Mouse (Mus musculus) adrenal gland, postnatal 25 days (tissue): Measurements from ENCODE around the gene Nxt2. TPM values are rescaled to one million over a fixed set of nuclear protein-coding genes. Genes with fewer than 3 reads are reported as not detected.

Source experiments
- total RNA-seq: library from RNA; stranded (reverse); gene quantifications from 2 replicates; pipeline ENCODE4 v1.2.3, GENCODE M21; 2021

The Nxt2 gene
- total RNA-seq, 1 experiment from 2014 or later, result 19.2 TPM

Other genes starting within 250 kb of the Nxt2 start
- gene Gucy2f, start 29.8 kb upstream of the Nxt2 start, total RNA-seq, result not detected in 2 replicates
- gene Kcne1l, start 79.5 kb downstream of the Nxt2 start, total RNA-seq, result 0.21 TPM in 1 of 2 replicates, not detected in the other
- gene Acsl4, start 163.8 kb downstream of the Nxt2 start, total RNA-seq, result 426 and 439 TPM in 2 replicates